In the genomic region with DNA sequence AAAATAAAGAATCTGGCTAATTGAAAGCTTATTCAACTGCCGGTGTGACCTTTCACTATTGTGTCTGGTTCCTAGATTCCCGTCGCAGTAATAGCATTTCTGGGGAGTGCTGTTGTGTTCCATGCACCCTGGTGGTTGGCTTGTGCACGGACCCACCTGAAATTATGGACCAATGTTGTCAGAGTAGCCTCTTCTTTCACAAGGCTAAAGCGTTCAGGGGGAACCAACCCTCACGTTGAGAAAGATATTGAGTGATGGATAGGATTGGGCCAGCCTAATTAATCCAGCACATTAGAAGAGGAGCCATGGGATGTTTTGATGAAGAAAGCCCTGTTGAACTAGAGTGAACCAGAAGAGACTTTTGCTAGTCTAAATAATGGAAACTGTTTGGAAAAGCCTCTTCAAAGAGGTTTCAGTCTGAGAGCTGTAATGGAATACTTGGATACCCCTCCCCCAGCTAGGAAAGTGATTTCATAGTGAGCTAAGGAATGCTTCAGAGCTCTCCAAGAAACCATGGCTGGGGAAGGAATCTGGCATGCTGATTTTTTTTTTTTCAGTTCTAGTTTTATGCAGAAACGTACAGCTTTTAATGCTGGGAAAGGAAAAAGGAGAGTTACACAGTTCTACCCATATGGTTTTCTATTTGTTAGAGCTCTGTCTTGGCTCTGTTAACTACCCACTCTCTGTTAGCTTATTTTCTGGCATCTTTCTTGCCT, we compare ENCODE assay signal across 9 mouse cellular contexts.
DNase-seq lines count a peak whose midpoint lies in the region; ATAC-seq and TF ChIP-seq lines count a peak whose summit lies in the region.
"Had no signal": no experiment of that assay in that cellular context is flagged by ENCODE, and none has a peak within 500 bp of the region (broad histone marks: within the 10 kb centered on the region; RNA-seq: fewer than 3 reads in every experiment).

No protein-coding gene starts in this region.

- peak overlapping the region; percentile 68 for H3K27ac ChIP-seq in kidney, embryonic 16.5 days (ENCODE audit: low read length)
- peak overlapping the region; percentile 88 for H3K27ac ChIP-seq in lung, embryonic 15.5 days
- H3K27ac ChIP-seq: neural tube, embryonic 12.5 days had no signal

- TF ChIP-seq POLR2A in brain, embryonic 14.5 days (IDR thresholded peaks at IDR 0.05; ENCODE audit: borderline replicate concordance, extremely low read depth, insufficient read depth, insufficient read length, poor library complexity, severe bottlenecking) = no peak

- no peak overlapping the region for H3K4me2 ChIP-seq in kidney, embryonic 16.5 days (replicated peaks; ENCODE audit: low read depth, low read length)
- H3K4me2 ChIP-seq in lung, embryonic 15.5 days = peak overlapping the region; percentile 0; the same call in 1 of the 2 replicates
- H3K4me2 ChIP-seq: neural tube, embryonic 12.5 days had no signal

- WGBS in kidney, embryonic 16.5 days = 37% methylated on average over 7 of the region's 7 CpGs
- 37% methylated on average over 7 of the region's 7 CpGs for WGBS in lung, embryonic 15.5 days

- peaks cover 2% of the 10 kb centered on the region; the same call in 1 of the 2 replicates for H3K36me3 ChIP-seq in kidney, embryonic 16.5 days (ENCODE audit: insufficient read depth, low read length)
- no peaks in the 10 kb centered on the region for H3K36me3 ChIP-seq in lung, embryonic 15.5 days
- H3K36me3 ChIP-seq: neural tube, embryonic 12.5 days had no signal

- no peak for DNase-seq in kidney, postnatal 25 days
- DNase-seq in brain, embryonic 14.5 days (ENCODE audit: low read depth) = peak; percentile 74
- peak; percentile 56 for DNase-seq in forelimb bud, embryonic 11.5 days (ENCODE audit: low read depth, low spot score)
- no peak for DNase-seq in natural killer cell, adult 2 months (ENCODE audit: low spot score in 2 of 2)
- DNase-seq in ovary, postnatal 36 days (ENCODE audit: low spot score) = no peak
- no peak for DNase-seq in right cerebral cortex, postnatal 14 days

- peaks cover 15% of the 10 kb centered on the region for H3K4me1 ChIP-seq in kidney, embryonic 16.5 days (ENCODE audit: insufficient read depth, low read length)
- peaks cover 35% of the 10 kb centered on the region for H3K4me1 ChIP-seq in lung, embryonic 15.5 days
- H3K4me1 ChIP-seq: neural tube, embryonic 12.5 days had no signal

- ATAC-seq in kidney, embryonic 16.5 days (ENCODE audit: low FRiP score, low TSS enrichment) = peak; percentile 86
- peak; percentile 87 for ATAC-seq in lung, embryonic 15.5 days (ENCODE audit: borderline replicate concordance, extremely low read depth, low FRiP score, low TSS enrichment)

- no peak overlapping the region; the same call in 1 of the 2 replicates for H3K9ac ChIP-seq in kidney, embryonic 16.5 days (replicated peaks; ENCODE audit: low read length)
- H3K9ac ChIP-seq in lung, embryonic 15.5 days = no peak overlapping the region
- H3K9ac ChIP-seq: neural tube, embryonic 12.5 days had no signal

- H3K4me3 ChIP-seq in kidney, embryonic 16.5 days (ENCODE audit: low read length) = no peak overlapping the region
- H3K4me3 ChIP-seq in lung, embryonic 15.5 days = no peak overlapping the region
- H3K4me3 ChIP-seq: neural tube, embryonic 12.5 days had no signal

- no peaks in the 10 kb centered on the region for H3K9me3 ChIP-seq in kidney, embryonic 16.5 days (ENCODE audit: low read length)
- no peaks in the 10 kb centered on the region for H3K9me3 ChIP-seq in lung, embryonic 15.5 days
- H3K9me3 ChIP-seq: neural tube, embryonic 12.5 days had no signal

- no peak for TF ChIP-seq CTCF in brain, embryonic 14.5 days (IDR thresholded peaks at IDR 0.05; ENCODE audit: borderline replicate concordance, extremely low read depth, insufficient read depth, insufficient read length)

- no peaks in the 10 kb centered on the region for H3K27me3 ChIP-seq in kidney, embryonic 16.5 days (ENCODE audit: insufficient read depth, low read length)
- H3K27me3 ChIP-seq in lung, embryonic 15.5 days = no peaks in the 10 kb centered on the region
- H3K27me3 ChIP-seq: neural tube, embryonic 12.5 days had no signal

Comparison
In these comparisons a context has a peak if more than half of its experiments do, and no peak if none do; other contexts are left out.
1. DNase-seq: peak in brain, embryonic 14.5 days (single experiment) and forelimb bud, embryonic 11.5 days (single experiment); none in kidney, postnatal 25 days (0 of 2), natural killer cell, adult 2 months (0 of 2), ovary, postnatal 36 days (single experiment) and right cerebral cortex, postnatal 14 days (single experiment).